Mouse (Mus musculus) midbrain, embryonic 12.5 days (tissue): Measurements from ENCODE around the gene Fars2. TPM values are rescaled to one million over a fixed set of nuclear protein-coding genes. Genes with fewer than 3 reads are reported as not detected.

Experiments used
- ATAC-seq: fragments of 200-750 bp; cut with Nextera tagmentation; 2 replicates; pipeline ENCODE4 v1.8.0; 2017; ENCODE audit warnings: low read depth, moderate TSS enrichment, moderate library complexity; ENCODE audit not compliant: low FRiP score
- H3K27ac ChIP-seq: fragments of 300-500 bp; sonication (generic); replicated peaks from 2 replicates; pipeline ENCODE4 v1.5.1; 2016; ENCODE audit warnings: mild to moderate bottlenecking
- H3K27me3 ChIP-seq: fragments of 300-500 bp; sonication (generic); 2 replicates; pipeline ENCODE4 v1.6.1; 2016; ENCODE audit warnings: mild to moderate bottlenecking
- H3K36me3 ChIP-seq: fragments of 300-500 bp; sonication (generic); 2 replicates; pipeline ENCODE4 v1.6.1; 2016
- H3K4me1 ChIP-seq: fragments of 300-500 bp; sonication (generic); 2 replicates; pipeline ENCODE4 v1.6.1; 2016
- H3K4me2 ChIP-seq: fragments of 300-500 bp; sonication (generic); replicated peaks from 2 replicates; pipeline ENCODE4 v1.6.1; 2016; ENCODE audit warnings: mild to moderate bottlenecking, moderate library complexity
- H3K4me3 ChIP-seq: fragments of 300-500 bp; sonication (generic); 2 replicates; pipeline ENCODE4 v1.5.1; 2016; ENCODE audit warnings: mild to moderate bottlenecking
- H3K9ac ChIP-seq: fragments of 300-500 bp; sonication (generic); replicated peaks from 2 replicates; pipeline ENCODE4 v1.6.1; 2016; ENCODE audit warnings: mild to moderate bottlenecking, moderate library complexity
- H3K9me3 ChIP-seq: fragments of 300-500 bp; sonication (generic); 2 replicates; pipeline ENCODE4 v1.6.1; 2016; ENCODE audit warnings: mild to moderate bottlenecking
- WGBS: fragments of 180-500 bp; shearing (Covaris S2); methylation state at CpG from one replicate; pipeline ENCODE4 v1.1.7; 2016; 5-methylcytosine and 5-hydroxymethylcytosine counted together
- polyA plus RNA-seq: library from polyadenylated mRNA; unstranded; fragments of >200 nt; fragmentation: Nextera tagmentation; extraction: Ambion mirVana; gene quantifications from 2 replicates; pipeline ENCODE4 v1.2.1, GENCODE M21; 2016

Fars2 gene
- polyA plus RNA-seq, 1 experiment from 2014 or later, result 29.9 TPM

DNA sequence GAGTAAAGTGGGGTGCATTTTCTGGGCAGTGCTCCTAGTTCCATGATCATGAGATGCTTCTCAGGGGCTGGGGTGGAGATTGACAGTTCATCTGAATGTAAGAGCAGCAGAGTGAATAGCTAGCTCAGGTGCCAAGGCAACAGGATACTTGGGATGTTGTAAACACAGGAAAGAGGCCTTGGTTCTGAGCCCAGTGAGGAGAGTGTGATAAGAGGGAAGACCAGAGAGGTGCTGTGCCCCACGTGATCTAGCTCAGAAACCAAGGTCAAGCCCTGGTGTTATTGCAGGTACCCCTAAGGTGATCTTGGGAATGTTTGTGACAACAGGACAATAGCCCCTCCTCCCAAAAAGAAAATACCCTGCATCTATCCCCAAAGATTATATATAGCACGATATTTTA is 372.2 kb downstream of the Fars2 start:
- H3K9me3 ChIP-seq, result no peaks in the 10 kb centered on the region
- ATAC-seq, result no peak
- H3K27ac ChIP-seq, result no peak overlapping the region
- no peak overlapping the region for H3K9ac ChIP-seq
- no peak overlapping the region for H3K4me2 ChIP-seq
- no peak overlapping the region for H3K4me3 ChIP-seq
- no peaks in the 10 kb centered on the region for H3K27me3 ChIP-seq
- no peaks in the 10 kb centered on the region for H3K36me3 ChIP-seq
- 78% methylated on average over 2 of the region's 2 CpGs for WGBS
- peaks cover 7% of the 10 kb centered on the region; the same call in 1 of the 2 replicates for H3K4me1 ChIP-seq

DNA sequence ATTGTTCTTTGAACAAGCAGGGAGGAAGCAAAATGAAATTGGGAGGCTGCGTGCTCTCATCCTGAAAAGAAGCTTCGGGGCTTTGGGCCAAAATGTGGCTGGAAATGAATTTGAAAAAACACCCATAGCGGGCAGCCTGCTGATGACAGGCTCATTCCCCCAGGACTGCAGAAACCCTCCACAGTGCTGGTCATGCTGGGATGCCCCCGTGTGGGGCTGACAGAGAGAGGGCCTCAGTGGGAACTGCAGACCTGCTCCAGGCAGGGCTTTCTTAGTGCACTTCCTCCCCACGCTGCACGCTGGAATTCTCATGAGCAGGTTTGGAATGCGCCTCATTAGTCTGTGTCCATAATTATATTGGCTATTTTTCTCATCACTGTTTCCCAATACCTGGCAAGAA is 373.4 kb downstream of the Fars2 start:
- no peaks in the 10 kb centered on the region for H3K27me3 ChIP-seq
- no peak overlapping the region for H3K9ac ChIP-seq
- H3K27ac ChIP-seq, result no peak overlapping the region
- no peaks in the 10 kb centered on the region for H3K36me3 ChIP-seq
- H3K9me3 ChIP-seq, result no peaks in the 10 kb centered on the region
- 70% methylated on average over 7 of the region's 7 CpGs for WGBS
- peaks cover 7% of the 10 kb centered on the region; the same call in 1 of the 2 replicates for H3K4me1 ChIP-seq
- H3K4me3 ChIP-seq, result no peak overlapping the region
- no peak for ATAC-seq
- H3K4me2 ChIP-seq, result no peak overlapping the region

- Histone ChIP-seq H3K4me3 (no peak overlapping the region), H3K36me3 (no peaks in the 10 kb centered on the region)
- 82% methylated on average over 3 of the region's 3 CpGs for WGBS
Measured at GRCm38 (mm10) chr13:36492397-36492796, 375.2 kb downstream of the Fars2 start.

DNA sequence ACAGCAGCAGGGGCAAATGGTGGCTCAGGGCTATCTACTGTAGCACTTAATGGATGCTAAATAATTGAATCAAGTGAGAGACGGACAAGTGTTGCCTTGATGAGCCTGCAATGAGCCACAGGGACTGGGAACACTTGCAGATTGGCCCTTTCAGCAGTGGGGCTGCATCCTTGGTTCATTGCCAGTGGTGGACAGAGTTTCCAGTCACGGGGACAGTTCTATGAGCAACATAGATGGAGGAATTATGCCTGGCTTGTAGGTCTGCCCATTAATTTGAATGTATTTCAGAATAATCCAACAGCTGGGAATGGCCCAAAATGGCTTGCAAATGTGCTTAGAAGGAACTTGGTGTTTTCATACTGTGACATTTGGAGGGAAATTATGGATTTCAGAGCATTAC is 376.1 kb downstream of the Fars2 start:
- H3K9me3 ChIP-seq, result no peaks in the 10 kb centered on the region
- peaks cover 7% of the 10 kb centered on the region; the same call in 1 of the 2 replicates for H3K4me1 ChIP-seq
- 69% methylated on average over 2 of the region's 2 CpGs for WGBS
- no peaks in the 10 kb centered on the region for H3K27me3 ChIP-seq
- H3K4me2 ChIP-seq, result no peak overlapping the region
- no peak overlapping the region for H3K9ac ChIP-seq
- no peaks in the 10 kb centered on the region for H3K36me3 ChIP-seq
- no peak overlapping the region for H3K4me3 ChIP-seq
- no peak for ATAC-seq
- no peak overlapping the region for H3K27ac ChIP-seq

More at GRCm38 (mm10) chr13:36492397-36492796, 375.2 kb downstream of the Fars2 start:
- Histone ChIP-seq H3K4me1 (peaks cover 7% of the 10 kb centered on the region; the same call in 1 of the 2 replicates), H3K9ac (no peak overlapping the region), H3K27ac (no peak overlapping the region), H3K9me3 (no peaks in the 10 kb centered on the region), H3K4me2 (no peak overlapping the region), H3K27me3 (no peaks in the 10 kb centered on the region)
- ATAC-seq, result no peak

GRCm38 (mm10) chr13:36493762-36494161 is 376.6 kb downstream of the Fars2 start:
- Histone ChIP-seq H3K4me1 (peaks cover 7% of the 10 kb centered on the region; the same call in 1 of the 2 replicates), H3K4me2 (no peak overlapping the region), H3K27me3 (no peaks in the 10 kb centered on the region), H3K9ac (no peak overlapping the region), H3K36me3 (no peaks in the 10 kb centered on the region), H3K4me3 (no peak overlapping the region), H3K27ac (no peak overlapping the region), H3K9me3 (no peaks in the 10 kb centered on the region)
- WGBS, result 87% methylated on average over 7 of the region's 7 CpGs
- ATAC-seq, result no peak

DNA sequence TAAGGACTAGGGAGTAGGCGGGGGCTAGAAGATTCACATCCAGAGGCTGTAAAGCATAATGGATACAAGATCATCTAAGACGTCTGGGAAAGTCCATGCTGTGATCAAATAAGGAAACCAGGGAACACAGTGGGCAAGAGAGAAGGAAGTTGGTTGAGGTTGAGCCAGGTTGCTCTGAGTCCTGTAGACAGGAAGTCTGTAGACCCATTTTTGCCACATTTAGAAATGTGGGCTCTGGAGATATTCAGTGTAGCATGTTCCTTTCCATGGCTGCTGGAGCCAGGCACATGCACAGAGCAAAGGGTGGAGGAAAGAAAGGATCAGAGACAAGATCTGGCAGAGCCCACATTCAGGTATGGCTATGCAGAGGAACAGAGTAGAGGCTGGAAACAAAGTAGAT is 378.8 kb downstream of the Fars2 start:
- no peaks in the 10 kb centered on the region for H3K27me3 ChIP-seq
- no peak for ATAC-seq
- H3K36me3 ChIP-seq, result no peaks in the 10 kb centered on the region
- no peaks in the 10 kb centered on the region for H3K9me3 ChIP-seq
- H3K4me1 ChIP-seq, result 0 out of 2 replicates have a peak, but pooled peaks cover 4% of the 10 kb centered on the region
- no peak overlapping the region for H3K9ac ChIP-seq
- H3K4me3 ChIP-seq, result no peak overlapping the region
- no peak overlapping the region for H3K4me2 ChIP-seq
- WGBS, result 90% methylated on average over 2 of the region's 2 CpGs
- H3K27ac ChIP-seq, result no peak overlapping the region

DNA sequence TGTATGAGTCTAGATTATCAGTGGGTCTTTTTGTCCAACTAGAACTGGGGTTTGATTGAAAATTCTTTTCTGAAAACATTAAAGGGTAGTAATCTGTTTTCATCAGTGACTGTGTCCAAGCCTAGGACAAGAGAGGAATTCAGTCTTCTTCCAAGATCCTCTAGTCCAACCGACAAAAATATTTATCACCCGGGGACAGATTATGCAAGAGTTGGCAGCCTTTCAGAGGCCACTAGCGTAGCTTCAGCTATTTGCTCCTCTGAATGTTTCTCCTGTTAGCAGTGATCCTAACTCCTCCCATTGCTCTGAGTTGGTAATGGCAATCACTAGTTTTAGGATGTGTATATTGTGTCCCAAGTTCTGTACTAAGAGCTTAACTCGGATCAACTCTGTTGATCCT is 380.1 kb downstream of the Fars2 start:
- H3K27ac ChIP-seq, result no peak overlapping the region
- no peak for ATAC-seq
- no peaks in the 10 kb centered on the region for H3K27me3 ChIP-seq
- no peak overlapping the region for H3K4me3 ChIP-seq
- H3K9me3 ChIP-seq, result no peaks in the 10 kb centered on the region
- no peaks in the 10 kb centered on the region for H3K36me3 ChIP-seq
- H3K4me1 ChIP-seq, result 0 out of 2 replicates have a peak, but pooled peaks cover 4% of the 10 kb centered on the region
- H3K9ac ChIP-seq, result no peak overlapping the region
- H3K4me2 ChIP-seq, result no peak overlapping the region
- 79% methylated on average over 4 of the region's 4 CpGs for WGBS

DNA sequence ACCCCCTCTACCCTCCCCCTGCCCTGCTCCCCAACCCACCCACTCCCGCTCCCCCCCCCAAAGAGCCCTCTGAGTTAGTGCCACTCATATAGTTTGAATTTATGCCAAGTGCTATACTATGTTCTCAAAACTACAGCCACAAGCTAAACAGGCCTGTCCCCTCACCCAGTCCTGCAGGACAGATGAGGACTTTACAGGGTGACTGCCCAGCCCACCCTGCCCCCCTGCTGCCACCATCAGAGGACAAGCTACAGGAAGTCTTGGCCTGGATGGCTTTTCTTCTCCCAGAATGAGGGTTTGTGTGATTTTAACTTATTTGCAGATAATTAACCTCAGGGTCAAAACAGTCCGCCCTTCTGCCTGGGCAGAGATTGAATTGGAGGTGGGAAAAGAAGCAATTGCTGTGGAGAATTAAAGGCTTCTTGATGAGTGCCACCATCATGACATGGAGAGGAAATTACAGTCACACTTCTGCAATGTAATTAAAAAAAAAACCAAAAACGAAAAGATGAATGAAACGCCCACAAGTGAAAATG is 383.2 kb downstream of the Fars2 start:
- no peaks in the 10 kb centered on the region for H3K27me3 ChIP-seq
- no peak overlapping the region for H3K4me2 ChIP-seq
- no peaks in the 10 kb centered on the region for H3K36me3 ChIP-seq
- ATAC-seq, result no peak
- no peak overlapping the region for H3K9ac ChIP-seq
- no peak overlapping the region for H3K4me3 ChIP-seq
- no peaks in the 10 kb centered on the region for H3K9me3 ChIP-seq
- no peaks in the 10 kb centered on the region for H3K4me1 ChIP-seq
- WGBS, result 64% methylated on average over 4 of the region's 4 CpGs
- H3K27ac ChIP-seq, result no peak overlapping the region

DNA sequence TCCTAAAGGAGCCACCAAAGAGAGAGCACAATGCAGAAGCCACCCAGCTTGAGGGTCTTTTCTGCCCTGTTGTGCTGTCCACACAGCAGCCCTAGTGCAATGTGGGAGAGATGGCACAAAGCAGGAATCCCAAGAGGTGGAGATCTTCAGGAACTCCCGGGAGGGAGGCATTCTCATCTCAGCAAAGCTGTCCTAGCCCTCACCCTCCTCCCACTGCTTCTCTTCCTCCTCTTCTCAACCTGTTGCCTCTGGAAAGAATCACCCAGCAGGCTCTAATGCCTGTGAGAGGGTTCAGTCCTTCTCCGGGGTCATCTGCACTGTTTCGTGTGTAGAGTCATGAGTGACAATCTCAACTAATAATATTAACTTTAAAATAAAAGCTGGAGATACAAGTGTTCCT is 386.3 kb downstream of the Fars2 start:
- WGBS, result 85% methylated on average over 3 of the region's 3 CpGs
- no peaks in the 10 kb centered on the region for H3K27me3 ChIP-seq
- no peaks in the 10 kb centered on the region for H3K4me1 ChIP-seq
- no peaks in the 10 kb centered on the region for H3K9me3 ChIP-seq
- no peak for ATAC-seq
- no peak overlapping the region for H3K4me2 ChIP-seq
- no peaks in the 10 kb centered on the region for H3K36me3 ChIP-seq
- no peak overlapping the region for H3K27ac ChIP-seq
- H3K9ac ChIP-seq, result no peak overlapping the region
- H3K4me3 ChIP-seq, result no peak overlapping the region

DNA sequence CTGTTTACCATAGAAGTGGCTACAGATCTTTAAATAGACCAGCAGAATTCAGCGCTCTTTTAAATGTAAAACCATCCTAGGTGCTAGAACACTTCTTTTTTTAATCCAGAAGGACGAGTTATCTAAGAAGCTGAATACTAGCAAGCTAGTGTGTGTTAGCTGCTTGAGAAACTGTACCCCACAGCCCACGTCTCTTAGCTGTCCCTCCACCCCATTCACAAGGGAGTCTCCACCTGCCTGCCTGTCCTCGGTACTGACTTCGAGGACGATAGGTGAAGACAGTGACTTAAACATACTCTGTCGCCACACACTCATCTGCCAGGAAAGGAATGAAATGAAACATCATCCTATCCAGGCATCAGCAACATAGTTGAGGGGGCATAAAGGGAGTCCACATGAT is 386.8 kb downstream of the Fars2 start:
- Histone ChIP-seq H3K4me1 (no peaks in the 10 kb centered on the region), H3K27me3 (no peaks in the 10 kb centered on the region), H3K9ac (no peak overlapping the region), H3K36me3 (no peaks in the 10 kb centered on the region), H3K4me3 (no peak overlapping the region), H3K4me2 (no peak overlapping the region), H3K27ac (no peak overlapping the region), H3K9me3 (no peaks in the 10 kb centered on the region)
- 93% methylated on average over 7 of the region's 7 CpGs for WGBS
- no peak for ATAC-seq

DNA sequence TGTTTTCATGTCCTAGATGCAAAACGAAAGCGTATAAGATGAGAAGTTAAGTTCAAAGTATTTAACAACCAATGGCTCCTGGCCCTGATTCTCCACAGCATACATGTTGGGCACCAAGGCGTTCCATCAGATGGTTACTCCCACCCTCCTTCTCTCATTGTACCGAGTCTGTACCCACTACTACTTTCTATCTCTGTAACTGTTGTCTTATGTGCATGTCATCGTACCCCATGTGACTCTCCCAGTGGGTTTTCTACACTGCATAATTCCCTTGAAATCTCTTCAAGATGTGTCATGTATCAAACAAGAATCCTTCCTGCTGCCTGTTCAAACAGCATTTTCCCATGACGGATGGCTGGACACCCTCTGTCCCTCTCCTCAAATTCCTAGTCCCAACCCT is 388.5 kb downstream of the Fars2 start:
- WGBS, result 95% methylated on average over 6 of the region's 6 CpGs
- Histone ChIP-seq H3K9me3 (no peaks in the 10 kb centered on the region), H3K27ac (no peak overlapping the region), H3K9ac (no peak overlapping the region), H3K27me3 (no peaks in the 10 kb centered on the region), H3K4me1 (no peaks in the 10 kb centered on the region), H3K4me2 (no peak overlapping the region), H3K36me3 (no peaks in the 10 kb centered on the region), H3K4me3 (no peak overlapping the region)
- ATAC-seq, result no peak

DNA sequence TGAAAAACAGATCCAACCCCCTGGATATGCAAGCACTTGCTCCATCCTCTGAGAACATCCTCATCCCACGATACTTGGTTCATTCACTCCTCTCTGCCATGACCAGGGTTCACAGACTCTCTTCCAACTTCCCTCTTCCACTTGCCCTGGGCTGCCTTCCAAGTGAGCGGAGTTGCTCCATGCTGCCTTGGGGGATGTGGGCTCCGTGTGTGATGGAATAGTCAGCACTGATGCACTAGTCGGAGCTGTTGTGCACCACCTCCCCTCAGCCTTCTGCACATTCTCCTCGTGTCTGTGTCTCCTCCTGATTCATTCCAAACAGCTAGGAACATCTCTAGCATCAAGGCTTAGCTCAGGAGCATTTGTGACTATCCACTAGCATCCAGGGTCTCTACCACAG is 389.1 kb downstream of the Fars2 start:
- ATAC-seq, result no peak
- Histone ChIP-seq H3K27ac (no peak overlapping the region), H3K4me1 (no peaks in the 10 kb centered on the region), H3K4me2 (no peak overlapping the region), H3K4me3 (no peak overlapping the region), H3K9ac (no peak overlapping the region), H3K36me3 (no peaks in the 10 kb centered on the region), H3K27me3 (no peaks in the 10 kb centered on the region), H3K9me3 (no peaks in the 10 kb centered on the region)
- 92% methylated on average over 5 of the region's 5 CpGs for WGBS

DNA sequence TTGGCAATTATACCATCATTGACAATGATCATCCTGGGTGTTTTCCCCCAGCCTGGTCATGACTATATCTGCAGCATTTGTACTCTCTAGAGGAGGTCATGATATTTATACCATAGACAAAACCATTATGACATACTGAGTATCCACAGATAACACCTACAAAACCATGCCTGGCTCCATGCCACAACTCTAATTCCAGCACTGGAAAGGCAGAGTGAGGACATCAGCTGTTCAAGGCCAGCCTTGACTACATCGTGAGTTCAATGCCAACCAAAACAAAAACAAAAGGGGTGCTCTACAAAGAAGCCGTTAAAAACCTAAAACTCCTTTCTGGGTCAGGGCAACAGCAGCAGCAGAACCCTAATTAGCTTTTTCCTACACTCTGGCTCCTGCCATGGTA is 392.9 kb downstream of the Fars2 start:
- no peak for ATAC-seq
- H3K27me3 ChIP-seq, result no peaks in the 10 kb centered on the region
- WGBS, result 72% methylated on average over 2 of the region's 2 CpGs

More for the DNA sequence above, 392.9 kb downstream of the Fars2 start:
- H3K4me3 ChIP-seq, result no peak overlapping the region
- H3K4me1 ChIP-seq, result no peaks in the 10 kb centered on the region
- H3K9ac ChIP-seq, result no peak overlapping the region
- H3K27ac ChIP-seq, result no peak overlapping the region
- H3K36me3 ChIP-seq, result no peaks in the 10 kb centered on the region
- no peak overlapping the region for H3K4me2 ChIP-seq
- H3K9me3 ChIP-seq, result no peaks in the 10 kb centered on the region
